Mouse (Mus musculus) B cell, adult 2 months (primary cell): ENCODE data around the gene Ccdc59.

Experiments used
- DNase-seq, 2 experiments: peaks; one replicate each; pipeline ENCODE4 v3.0.0; 2022

Ccdc59 gene

DNA sequence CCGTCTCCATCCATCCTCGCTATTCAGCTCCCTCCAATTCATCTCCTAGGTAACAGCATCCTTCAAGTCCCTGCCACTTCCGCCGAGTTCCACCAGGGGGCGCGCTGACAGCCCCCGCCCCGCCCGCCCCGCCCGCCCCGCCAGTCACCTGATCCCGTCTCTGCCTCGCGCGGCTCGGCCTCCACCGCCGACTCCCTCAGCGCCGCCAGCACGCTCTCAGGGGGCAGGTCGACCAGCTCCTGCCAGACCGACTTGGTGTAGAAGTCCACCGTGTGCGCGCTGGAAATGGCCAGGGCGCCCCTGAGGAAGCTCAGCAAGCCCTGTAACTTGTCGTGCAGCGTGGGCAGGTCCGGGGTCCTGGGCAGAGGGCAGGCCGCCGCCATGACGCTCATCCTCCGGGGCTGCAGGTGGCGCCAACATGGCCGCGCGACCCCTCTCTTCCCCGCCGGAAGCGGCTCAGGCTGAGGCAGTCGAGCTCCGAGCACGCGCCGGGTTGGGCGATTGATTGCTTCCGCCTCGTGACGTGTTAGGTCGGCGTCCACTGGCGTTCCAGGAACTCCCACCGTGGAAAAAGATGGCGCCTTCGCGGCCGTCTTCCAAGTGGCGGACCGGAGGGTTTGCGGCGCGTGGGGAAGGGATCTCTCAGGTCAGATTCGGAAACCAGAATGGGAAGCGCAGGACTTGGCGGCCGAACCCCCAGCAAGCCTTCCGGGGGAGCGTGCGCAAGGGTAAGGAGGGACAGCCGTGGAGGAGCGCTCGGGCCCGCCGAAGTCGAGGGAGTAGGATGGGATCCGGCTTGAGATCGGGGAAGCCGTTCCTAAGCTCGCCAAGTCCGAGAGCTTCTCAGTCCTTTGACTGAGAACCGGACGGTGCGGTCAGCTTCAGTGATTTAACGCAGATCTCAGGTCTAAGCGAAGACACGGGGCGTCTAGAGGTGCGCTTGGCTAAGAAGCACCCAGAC is at the start of gene Ccdc59, which contains the start of gene Mettl25:
Ccdc59 (plus strand) TSS at position 140 of the 961 bp plus-strand sequence.
Mettl25 (minus strand) TSS at position 453 of the 961 bp plus-strand sequence.
- peak; percentile 97 for DNase-seq

DNA sequence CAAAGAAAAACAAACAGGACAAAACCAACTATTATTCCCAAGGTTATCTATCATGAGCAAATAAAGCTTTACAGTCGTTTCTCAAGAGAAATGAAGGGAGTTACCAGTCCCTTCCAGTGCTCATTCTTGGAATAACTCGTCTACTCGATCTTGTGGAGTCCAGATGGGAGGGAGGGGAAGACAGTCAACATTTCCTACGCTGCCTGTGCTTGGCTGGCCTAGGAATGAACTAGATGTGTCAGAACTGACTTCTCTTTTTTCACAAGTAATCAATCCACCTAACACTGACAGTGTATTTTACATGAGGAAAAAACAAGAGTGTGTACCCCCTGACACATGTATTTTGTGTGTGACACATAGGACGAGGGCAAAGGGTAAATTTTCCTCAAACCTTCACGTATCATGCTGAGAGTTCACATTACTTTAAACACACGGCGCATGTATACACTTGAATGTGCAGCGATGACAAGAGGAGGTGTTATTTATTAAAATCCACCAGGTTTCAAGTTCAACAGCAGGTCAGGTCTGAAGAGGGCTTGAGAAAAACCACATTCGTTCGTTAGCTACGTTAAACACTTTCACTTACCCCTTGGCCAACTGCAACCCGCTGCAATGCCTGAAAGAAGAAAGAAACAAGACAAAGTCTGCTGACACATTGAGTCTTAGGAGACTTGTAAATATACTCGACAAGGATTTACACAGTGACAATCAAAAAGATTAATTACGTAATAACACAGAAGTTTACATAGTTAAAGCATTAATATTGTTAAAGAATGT is 46.9 kb upstream of the Ccdc59 start:
- no peak for DNase-seq

GRCm38 (mm10) chr10:105797250-105797924 is 43.5 kb upstream of the Ccdc59 start:
- DNase-seq = no peak

GRCm38 (mm10) chr10:105801147-105801546 is 39.7 kb upstream of the Ccdc59 start:
- no peak for DNase-seq

DNA sequence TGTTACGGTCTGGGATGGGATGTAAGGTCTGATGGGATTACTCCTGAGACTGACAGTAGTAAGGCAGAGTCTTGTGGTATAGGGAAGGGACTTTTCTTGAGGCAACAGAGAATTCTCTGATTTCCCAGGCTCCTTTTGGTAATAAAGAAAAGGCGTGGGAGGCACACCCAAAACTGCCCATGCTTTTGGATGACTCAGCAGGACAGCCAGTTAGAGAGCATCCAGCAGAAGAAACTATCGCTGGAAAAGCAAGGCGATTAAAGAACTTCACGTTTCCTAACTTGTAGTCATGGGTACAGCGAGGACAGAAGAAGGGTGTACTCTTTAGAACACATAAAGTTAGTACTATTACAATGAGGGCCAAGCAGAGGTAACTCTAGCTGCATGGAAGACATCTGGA is 38.7 kb upstream of the Ccdc59 start:
- DNase-seq = no peak

- DNase-seq = no peak
Observed at GRCm38 (mm10) chr10:105803461-105803860, 37.4 kb upstream of the Ccdc59 start.

DNA sequence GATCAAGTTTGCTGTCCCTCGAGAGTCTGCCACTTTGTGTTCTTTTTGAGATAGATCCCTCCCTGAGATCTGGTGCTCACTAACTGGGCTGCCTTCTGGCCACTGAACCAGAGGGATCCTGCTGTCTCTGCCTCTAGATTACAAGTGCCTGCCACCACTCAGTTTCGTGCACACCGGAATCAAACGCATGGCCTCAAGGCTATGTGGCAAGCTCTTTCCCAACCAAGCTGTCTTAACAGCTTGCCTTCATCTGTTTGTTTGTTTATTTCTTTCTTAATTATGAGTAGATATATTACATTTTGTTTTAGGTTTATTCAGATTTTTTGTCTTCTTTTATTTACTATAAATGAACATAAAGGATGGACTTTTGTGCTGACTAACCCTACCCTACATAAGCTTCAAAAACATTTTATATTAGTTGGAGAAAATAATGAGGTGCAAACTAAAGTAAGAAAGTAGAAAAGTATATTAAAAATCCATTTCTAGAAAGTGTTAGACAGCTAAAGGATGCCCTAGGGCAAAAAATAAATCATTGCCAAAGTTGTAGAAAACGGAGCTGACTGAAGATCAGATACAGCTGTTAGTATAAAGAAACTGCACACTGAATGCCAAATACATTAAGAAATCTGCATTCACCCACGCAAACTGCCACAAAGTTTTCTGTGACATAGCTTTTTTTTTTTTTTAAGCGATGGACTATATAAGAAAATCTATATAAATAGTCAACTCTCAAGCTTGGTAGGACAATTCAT is 34.4 kb upstream of the Ccdc59 start:
- DNase-seq = no peak

- DNase-seq = peak; percentile 51 to 59
Observed at GRCm38 (mm10) chr10:105834627-105835228, 6.1 kb upstream of the Ccdc59 start.

DNA sequence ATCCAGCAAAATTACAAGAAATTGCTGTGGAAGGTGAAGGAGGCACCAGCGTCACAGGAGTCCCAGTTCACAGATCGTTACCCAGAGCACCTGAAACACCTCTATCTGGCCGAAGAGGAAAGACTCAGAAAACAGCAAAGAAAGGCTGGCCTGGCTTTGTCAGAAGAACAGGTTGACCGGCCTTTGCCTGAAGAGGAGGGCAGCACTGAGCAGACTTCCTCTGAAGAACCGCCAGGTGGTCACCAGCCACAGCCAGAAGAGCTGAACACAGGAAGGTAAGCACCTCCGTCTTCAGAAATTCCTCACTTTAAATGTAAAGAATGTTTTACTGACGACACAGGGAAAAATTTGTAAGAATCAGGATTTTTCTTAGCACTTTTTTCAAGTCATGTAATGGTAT is 1.7 kb downstream of the Ccdc59 start:
- DNase-seq = no peak

- DNase-seq = no peak
Observed at GRCm38 (mm10) chr10:105850286-105850685, 9.4 kb downstream of the Ccdc59 start.

GRCm38 (mm10) chr10:105851136-105851535 is 10.3 kb downstream of the Ccdc59 start:
- DNase-seq = no peak

DNA sequence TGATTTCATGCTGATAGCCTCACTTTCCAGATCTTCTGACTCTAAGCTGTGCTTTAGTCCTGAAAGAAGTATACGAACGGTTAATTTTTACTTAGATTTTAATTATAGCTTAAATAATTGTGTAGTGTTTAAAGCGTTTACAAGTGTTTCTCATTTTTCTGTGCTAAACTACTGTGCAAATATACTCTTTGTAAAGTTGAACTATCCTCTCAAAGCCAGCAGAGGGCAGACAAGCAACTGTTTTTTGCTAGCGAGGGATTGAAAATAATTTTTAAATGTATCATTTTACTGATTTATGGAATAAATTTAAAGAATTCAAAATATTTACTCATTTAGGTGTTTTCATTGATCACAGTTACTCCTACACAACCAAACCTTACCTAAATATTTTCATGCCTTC is 26.4 kb downstream of the Ccdc59 start:
- no peak for DNase-seq
